Mouse (Mus musculus) right cerebral cortex, postnatal 4 days (tissue): ENCODE data around the gene Tmem101.
"Not testable (repeated sequence)": the region's sequence is repeated elsewhere in the genome, so short reads cannot be mapped to it uniquely, and the experiment has no call there.

Experiments used
- DNase-seq: peaks from one replicate; pipeline ENCODE4 v3.0.0-alpha.2; 2022

The Tmem101 gene

GRCm38 (mm10) chr11:102156039-102156785 lies at the start of gene Tmem101:
Tmem101 (minus strand) TSS chr11:102156404.
- peak; percentile 86 for DNase-seq

- DNase-seq: peak; percentile 13
Observed at GRCm38 (mm10) chr11:102201408-102201821, 45.2 kb upstream of the Tmem101 start.

GRCm38 (mm10) chr11:102199856-102200255 lies 43.7 kb upstream of the Tmem101 start:
- no peak for DNase-seq

- no peak for DNase-seq
Observed at GRCm38 (mm10) chr11:102198245-102198644, 42.0 kb upstream of the Tmem101 start.

- DNase-seq: peak; percentile 4
Observed at GRCm38 (mm10) chr11:102196018-102196797, 40.0 kb upstream of the Tmem101 start.

GRCm38 (mm10) chr11:102193657-102194440 lies 37.6 kb upstream of the Tmem101 start:
- DNase-seq: peak; percentile 2

- DNase-seq: no peak
Observed at GRCm38 (mm10) chr11:102190848-102191247, 34.6 kb upstream of the Tmem101 start.

GRCm38 (mm10) chr11:102189461-102190436 lies 33.5 kb upstream of the Tmem101 start, which contains the start of gene G6pc3:
G6pc3 (plus strand) TSS chr11:102189620.
- peak; percentile 83 for DNase-seq

GRCm38 (mm10) chr11:102188980-102189379 lies 32.8 kb upstream of the Tmem101 start:
- no peak for DNase-seq

GRCm38 (mm10) chr11:102186235-102186634 lies 30.0 kb upstream of the Tmem101 start:
- DNase-seq: no peak

GRCm38 (mm10) chr11:102185677-102186076 lies 29.5 kb upstream of the Tmem101 start:
- no peak for DNase-seq

GRCm38 (mm10) chr11:102184646-102185495 lies 28.7 kb upstream of the Tmem101 start, which contains the start of gene Lsm12:
Lsm12 (minus strand) TSS chr11:102185296.
- DNase-seq: peak; percentile 96

GRCm38 (mm10) chr11:102184253-102184645 lies 28.0 kb upstream of the Tmem101 start:
- DNase-seq: no peak

GRCm38 (mm10) chr11:102179836-102180235 lies 23.6 kb upstream of the Tmem101 start:
- DNase-seq: no peak

- DNase-seq: no peak
Observed at GRCm38 (mm10) chr11:102168689-102169088, 12.5 kb upstream of the Tmem101 start.

GRCm38 (mm10) chr11:102167539-102167938 lies 11.3 kb upstream of the Tmem101 start:
- no peak for DNase-seq

- no peak for DNase-seq
Observed at GRCm38 (mm10) chr11:102165971-102166722, 9.9 kb upstream of the Tmem101 start.

GRCm38 (mm10) chr11:102159781-102160180 lies 3.6 kb upstream of the Tmem101 start:
- DNase-seq: no peak

- DNase-seq: not testable (repeated sequence)
Observed at GRCm38 (mm10) chr11:102158024-102158423, 1.8 kb upstream of the Tmem101 start.

- no peak for DNase-seq
Observed at GRCm38 (mm10) chr11:102156786-102157089, 534 bp upstream of the Tmem101 start.
